Mouse (Mus musculus): ENCODE data around the gene Pde1c. TPM values are rescaled to one million over a fixed set of nuclear protein-coding genes. Genes with fewer than 3 reads are reported as not detected.

Gene Pde1c
- polyA plus RNA-seq, 1 experiment from 2014 or later: 11.2 TPM

- Histone ChIP-seq H3K4me1 (replicated peaks) (no peaks in the 10 kb centered on the region), H3K36me3 (no peaks in the 10 kb centered on the region), H3K9me3 (replicated peaks) (no peaks in the 10 kb centered on the region), H3K4me3 (no peak overlapping the region), H3K4me2 (no peak overlapping the region), H3K27me3 (no peaks in the 10 kb centered on the region), H3K27ac (no peak overlapping the region), H3K9ac (no peak overlapping the region)
- no peak for ATAC-seq (replicated peaks; ENCODE audit: insufficient number of reproducible peaks, insufficient read depth, low FRiP score, low read depth)
- WGBS: 77% methylated on average over 1 of the region's 1 CpGs
Observed at GRCm38 (mm10) chr6:56191426-56192140, 377.3 kb downstream of the Pde1c start.

- no peak overlapping the region for H3K4me2 ChIP-seq
- no peak overlapping the region for H3K4me3 ChIP-seq
- no peaks in the 10 kb centered on the region for H3K36me3 ChIP-seq
- no peak for ATAC-seq (replicated peaks; ENCODE audit: insufficient number of reproducible peaks, insufficient read depth, low FRiP score, low read depth)
- no peaks in the 10 kb centered on the region for H3K4me1 ChIP-seq (replicated peaks)
- WGBS: 85% methylated on average over 2 of the region's 2 CpGs
- no peaks in the 10 kb centered on the region for H3K9me3 ChIP-seq (replicated peaks)
- H3K27ac ChIP-seq: no peak overlapping the region
- H3K27me3 ChIP-seq: no peaks in the 10 kb centered on the region
- H3K9ac ChIP-seq: no peak overlapping the region
Observed at GRCm38 (mm10) chr6:56176485-56176884, 392.4 kb downstream of the Pde1c start.

- Histone ChIP-seq H3K27me3 (no peaks in the 10 kb centered on the region), H3K9me3 (replicated peaks) (no peaks in the 10 kb centered on the region), H3K4me2 (no peak overlapping the region), H3K36me3 (no peaks in the 10 kb centered on the region), H3K4me3 (no peak overlapping the region), H3K9ac (no peak overlapping the region), H3K27ac (no peak overlapping the region), H3K4me1 (replicated peaks) (no peaks in the 10 kb centered on the region)
- 60% methylated on average over 2 of the region's 2 CpGs for WGBS
- ATAC-seq (replicated peaks; ENCODE audit: insufficient number of reproducible peaks, insufficient read depth, low FRiP score, low read depth): no peak
Observed at GRCm38 (mm10) chr6:56172172-56172571, 396.7 kb downstream of the Pde1c start.

- Histone ChIP-seq H3K4me3 (no peak overlapping the region), H3K27ac (no peak overlapping the region), H3K9ac (no peak overlapping the region), H3K27me3 (no peaks in the 10 kb centered on the region), H3K4me2 (no peak overlapping the region), H3K9me3 (replicated peaks) (no peaks in the 10 kb centered on the region; the same call in 1 of the 2 replicates), H3K4me1 (replicated peaks) (no peaks in the 10 kb centered on the region), H3K36me3 (no peaks in the 10 kb centered on the region)
- 69% methylated on average over 2 of the region's 2 CpGs for WGBS
- no peak for ATAC-seq (replicated peaks; ENCODE audit: insufficient number of reproducible peaks, insufficient read depth, low FRiP score, low read depth)
Observed at GRCm38 (mm10) chr6:56168736-56169135, 400.2 kb downstream of the Pde1c start.

- H3K4me2 ChIP-seq: no peak overlapping the region
- no peaks in the 10 kb centered on the region for H3K9me3 ChIP-seq (replicated peaks)
- no peak overlapping the region for H3K4me3 ChIP-seq
- 45% methylated on average over 1 of the region's 1 CpGs for WGBS
- H3K9ac ChIP-seq: no peak overlapping the region
- no peak for ATAC-seq (replicated peaks; ENCODE audit: insufficient number of reproducible peaks, insufficient read depth, low FRiP score, low read depth)
- H3K36me3 ChIP-seq: no peaks in the 10 kb centered on the region
- no peaks in the 10 kb centered on the region for H3K27me3 ChIP-seq
- H3K27ac ChIP-seq: no peak overlapping the region
- H3K4me1 ChIP-seq (replicated peaks): no peaks in the 10 kb centered on the region
Observed at GRCm38 (mm10) chr6:56158217-56158616, 410.7 kb downstream of the Pde1c start.

- Histone ChIP-seq H3K27me3 (no peaks in the 10 kb centered on the region), H3K4me1 (replicated peaks) (no peaks in the 10 kb centered on the region), H3K9ac (no peak overlapping the region), H3K4me2 (no peak overlapping the region), H3K36me3 (no peaks in the 10 kb centered on the region), H3K4me3 (no peak overlapping the region), H3K9me3 (replicated peaks) (no peaks in the 10 kb centered on the region), H3K27ac (no peak overlapping the region)
- 72% methylated on average over 3 of the region's 3 CpGs for WGBS
- ATAC-seq (replicated peaks; ENCODE audit: insufficient number of reproducible peaks, insufficient read depth, low FRiP score, low read depth): no peak
Observed at GRCm38 (mm10) chr6:56156836-56157235, 412.1 kb downstream of the Pde1c start.

- ATAC-seq (replicated peaks; ENCODE audit: insufficient number of reproducible peaks, insufficient read depth, low FRiP score, low read depth): no peak
- 41% methylated on average over 3 of the region's 3 CpGs for WGBS
- no peak overlapping the region for H3K9ac ChIP-seq
- no peak overlapping the region for H3K4me2 ChIP-seq
- H3K4me3 ChIP-seq: no peak overlapping the region
- no peaks in the 10 kb centered on the region for H3K9me3 ChIP-seq (replicated peaks)
- 0 out of 2 replicates have a peak, but pooled peaks cover 3% of the 10 kb centered on the region for H3K4me1 ChIP-seq (replicated peaks)
- no peaks in the 10 kb centered on the region for H3K27me3 ChIP-seq
- H3K36me3 ChIP-seq: no peaks in the 10 kb centered on the region
- no peak overlapping the region for H3K27ac ChIP-seq
Observed at GRCm38 (mm10) chr6:56130493-56131159, 438.3 kb downstream of the Pde1c start.

GRCm38 (mm10) chr6:56099520-56100101 lies 469.3 kb downstream of the Pde1c start:
- WGBS: 80% methylated on average over 2 of the region's 2 CpGs

GRCm38 (mm10) chr6:56098427-56098826 lies 470.5 kb downstream of the Pde1c start:
- no peak overlapping the region for H3K27ac ChIP-seq
- 34% methylated on average over 5 of the region's 5 CpGs for WGBS

More at GRCm38 (mm10) chr6:56099520-56100101, 469.3 kb downstream of the Pde1c start:
- Histone ChIP-seq H3K4me1 (replicated peaks) (no peaks in the 10 kb centered on the region), H3K4me3 (no peak overlapping the region), H3K27me3 (no peaks in the 10 kb centered on the region), H3K4me2 (no peak overlapping the region), H3K9me3 (replicated peaks) (no peaks in the 10 kb centered on the region), H3K36me3 (no peaks in the 10 kb centered on the region), H3K27ac (no peak overlapping the region), H3K9ac (no peak overlapping the region)
- ATAC-seq (replicated peaks; ENCODE audit: insufficient number of reproducible peaks, insufficient read depth, low FRiP score, low read depth): no peak

GRCm38 (mm10) chr6:56076378-56076805 lies 492.5 kb downstream of the Pde1c start:
- Histone ChIP-seq H3K36me3 (no peaks in the 10 kb centered on the region), H3K27me3 (no peaks in the 10 kb centered on the region), H3K27ac (no peak overlapping the region), H3K9me3 (replicated peaks) (no peaks in the 10 kb centered on the region), H3K9ac (no peak overlapping the region), H3K4me2 (no peak overlapping the region), H3K4me3 (no peak overlapping the region), H3K4me1 (replicated peaks) (no peaks in the 10 kb centered on the region)
- no peak for ATAC-seq (replicated peaks; ENCODE audit: insufficient number of reproducible peaks, insufficient read depth, low FRiP score, low read depth)
- 36% methylated on average over 4 of the region's 4 CpGs for WGBS

More at GRCm38 (mm10) chr6:56098427-56098826, 470.5 kb downstream of the Pde1c start:
- Histone ChIP-seq H3K9ac (no peak overlapping the region), H3K4me1 (replicated peaks) (no peaks in the 10 kb centered on the region), H3K4me3 (no peak overlapping the region), H3K9me3 (replicated peaks) (no peaks in the 10 kb centered on the region), H3K4me2 (no peak overlapping the region), H3K36me3 (no peaks in the 10 kb centered on the region), H3K27me3 (no peaks in the 10 kb centered on the region)
- ATAC-seq (replicated peaks; ENCODE audit: insufficient number of reproducible peaks, insufficient read depth, low FRiP score, low read depth): no peak

- no peaks in the 10 kb centered on the region for H3K4me1 ChIP-seq (replicated peaks)
- no peak overlapping the region for H3K27ac ChIP-seq
- no peaks in the 10 kb centered on the region for H3K9me3 ChIP-seq (replicated peaks)
- H3K36me3 ChIP-seq: no peaks in the 10 kb centered on the region
- H3K4me2 ChIP-seq: no peak overlapping the region
- no peak overlapping the region for H3K4me3 ChIP-seq
- ATAC-seq (replicated peaks; ENCODE audit: insufficient number of reproducible peaks, insufficient read depth, low FRiP score, low read depth): no peak
- H3K27me3 ChIP-seq: no peaks in the 10 kb centered on the region
- no peak overlapping the region for H3K9ac ChIP-seq
Observed at GRCm38 (mm10) chr6:56068516-56068915, 500.4 kb downstream of the Pde1c start.

Data from heart, embryonic 15.5 days (tissue).